Mouse (Mus musculus) G1E (cell line): ENCODE measurements around the gene Gm42791.

Experiments
- CTCF ChIP-seq: IDR thresholded peaks from 2 replicates; pipeline ENCODE4 v1.5.1; 2012; ENCODE audit warnings: low read depth, low read length, inconsistent platforms, mixed read lengths
- GATA1 ChIP-seq: IDR thresholded peaks from 2 replicates; pipeline ENCODE4 v1.6.1; 2012; ENCODE audit warnings: borderline replicate concordance, low read length, inconsistent platforms, mixed read lengths
- POLR2AphosphoS5 ChIP-seq: IDR thresholded peaks from 2 replicates; pipeline ENCODE4 v1.6.1; 2012; ENCODE audit warnings: low read depth, low read length, inconsistent platforms; ENCODE audit not compliant: insufficient replicate concordance
- TAL1 ChIP-seq: conservative IDR thresholded peaks from 2 replicates; pipeline ENCODE4 v1.6.1; 2012; ENCODE audit warnings: low read depth, low read length, inconsistent platforms, mixed read lengths

GRCm38 (mm10) chr5:148936516-148936951 lies 58.4 kb downstream of the Gm42791 start:
- TF ChIP-seq GATA1 (no peak), CTCF (no peak), TAL1 (no peak), POLR2AphosphoS5 (no peak)
